Mouse (Mus musculus): Measurements from ENCODE around the gene Ccng2. TPM values are rescaled to one million over a fixed set of nuclear protein-coding genes. Genes with fewer than 3 reads are reported as not detected.

Ccng2 gene
- polyA plus RNA-seq, 1 experiment from 2014 or later: 96.1 TPM

GRCm38 (mm10) chr5:93297311-93297710 is 30.3 kb downstream of the Ccng2 start:
- Histone ChIP-seq H3K27me3 (ENCODE audit: control insufficient read depth, insufficient read depth, low read length) (no peaks in the 10 kb centered on the region), H3K4me3 (ENCODE audit: low read depth, low read length) (no peak overlapping the region), H3K9ac (ENCODE audit: low read depth, low read length) (no peak overlapping the region), H3K4me2 (replicated peaks; ENCODE audit: low read depth, low read length) (no peak overlapping the region), H3K4me1 (replicated peaks; ENCODE audit: control insufficient read depth, insufficient read depth, low read length) (no peaks in the 10 kb centered on the region), H3K27ac (ENCODE audit: low read depth, low read length) (no peak overlapping the region), H3K9me3 (ENCODE audit: control insufficient read depth, low read length) (no peaks in the 10 kb centered on the region), H3K36me3 (ENCODE audit: control insufficient read depth, insufficient read depth, low read length) (no peaks in the 10 kb centered on the region)
- ATAC-seq (ENCODE audit: low FRiP score): no peak
- WGBS: 89% methylated on average over 3 of the region's 3 CpGs
- no peak for DNase-seq (ENCODE audit: low spot score)

- Histone ChIP-seq H3K27me3 (ENCODE audit: control insufficient read depth, insufficient read depth, low read length) (no peaks in the 10 kb centered on the region), H3K9ac (ENCODE audit: low read depth, low read length) (no peak overlapping the region), H3K36me3 (ENCODE audit: control insufficient read depth, insufficient read depth, low read length) (no peaks in the 10 kb centered on the region), H3K27ac (ENCODE audit: low read depth, low read length) (no peak overlapping the region), H3K4me1 (replicated peaks; ENCODE audit: control insufficient read depth, insufficient read depth, low read length) (no peaks in the 10 kb centered on the region), H3K4me3 (ENCODE audit: low read depth, low read length) (no peak overlapping the region), H3K4me2 (replicated peaks; ENCODE audit: low read depth, low read length) (no peak overlapping the region), H3K9me3 (ENCODE audit: control insufficient read depth, low read length) (no peaks in the 10 kb centered on the region)
- 85% methylated on average over 2 of the region's 2 CpGs for WGBS
- DNase-seq (ENCODE audit: low spot score) (no peak), ATAC-seq (ENCODE audit: low FRiP score) (no peak)
Measured at GRCm38 (mm10) chr5:93305126-93305830, 38.2 kb downstream of the Ccng2 start.

- Histone ChIP-seq H3K9me3 (ENCODE audit: control insufficient read depth, low read length) (no peaks in the 10 kb centered on the region), H3K4me3 (ENCODE audit: low read depth, low read length) (no peak overlapping the region), H3K27me3 (ENCODE audit: control insufficient read depth, insufficient read depth, low read length) (no peaks in the 10 kb centered on the region), H3K36me3 (ENCODE audit: control insufficient read depth, insufficient read depth, low read length) (no peaks in the 10 kb centered on the region), H3K4me1 (replicated peaks; ENCODE audit: control insufficient read depth, insufficient read depth, low read length) (no peaks in the 10 kb centered on the region), H3K27ac (ENCODE audit: low read depth, low read length) (no peak overlapping the region), H3K9ac (ENCODE audit: low read depth, low read length) (no peak overlapping the region), H3K4me2 (replicated peaks; ENCODE audit: low read depth, low read length) (no peak overlapping the region)
- ATAC-seq (ENCODE audit: low FRiP score): no peak
- DNase-seq (ENCODE audit: low spot score): no peak
- 85% methylated on average over 2 of the region's 2 CpGs for WGBS
Measured at GRCm38 (mm10) chr5:93308909-93309308, 41.9 kb downstream of the Ccng2 start.

- H3K27me3 ChIP-seq (ENCODE audit: control insufficient read depth, insufficient read depth, low read length): no peaks in the 10 kb centered on the region
- no peaks in the 10 kb centered on the region for H3K4me1 ChIP-seq (replicated peaks; ENCODE audit: control insufficient read depth, insufficient read depth, low read length)
- H3K9ac ChIP-seq (ENCODE audit: low read depth, low read length): no peak overlapping the region
- no peaks in the 10 kb centered on the region for H3K9me3 ChIP-seq (ENCODE audit: control insufficient read depth, low read length)
- DNase-seq (ENCODE audit: low spot score): no peak
- WGBS: 73% methylated on average over 1 of the region's 1 CpGs
- H3K36me3 ChIP-seq (ENCODE audit: control insufficient read depth, insufficient read depth, low read length): no peaks in the 10 kb centered on the region
- H3K4me3 ChIP-seq (ENCODE audit: low read depth, low read length): no peak overlapping the region
- H3K4me2 ChIP-seq (replicated peaks; ENCODE audit: low read depth, low read length): no peak overlapping the region
- H3K27ac ChIP-seq (ENCODE audit: low read depth, low read length): no peak overlapping the region
- ATAC-seq (ENCODE audit: low FRiP score): no peak
Measured at GRCm38 (mm10) chr5:93323320-93324001, 56.4 kb downstream of the Ccng2 start.

Other genes with a start within 250 kb of the Ccng2 start
- 0.25 and 0.32 TPM in 2 replicates for gene Sowahb, start 222.2 kb upstream of the Ccng2 start, polyA plus RNA-seq (2014; fragmentation: Nextera tagmentation; extraction: Ambion mirVana)
- 241 and 243 TPM in 2 replicates for gene Sept11, start 173.8 kb upstream of the Ccng2 start, polyA plus RNA-seq (2014; fragmentation: Nextera tagmentation; extraction: Ambion mirVana)
- gene Ccni, start 60.8 kb upstream of the Ccng2 start, polyA plus RNA-seq (2014; fragmentation: Nextera tagmentation; extraction: Ambion mirVana): 160 and 164 TPM in 2 replicates
- gene 2010109A12Rik, start 60.7 kb upstream of the Ccng2 start, polyA plus RNA-seq (2014; fragmentation: Nextera tagmentation; extraction: Ambion mirVana): 1.8 and 2.4 TPM in 2 replicates